Mouse (Mus musculus): Measurements from ENCODE around the gene Hax1.

The Hax1 gene

DNA sequence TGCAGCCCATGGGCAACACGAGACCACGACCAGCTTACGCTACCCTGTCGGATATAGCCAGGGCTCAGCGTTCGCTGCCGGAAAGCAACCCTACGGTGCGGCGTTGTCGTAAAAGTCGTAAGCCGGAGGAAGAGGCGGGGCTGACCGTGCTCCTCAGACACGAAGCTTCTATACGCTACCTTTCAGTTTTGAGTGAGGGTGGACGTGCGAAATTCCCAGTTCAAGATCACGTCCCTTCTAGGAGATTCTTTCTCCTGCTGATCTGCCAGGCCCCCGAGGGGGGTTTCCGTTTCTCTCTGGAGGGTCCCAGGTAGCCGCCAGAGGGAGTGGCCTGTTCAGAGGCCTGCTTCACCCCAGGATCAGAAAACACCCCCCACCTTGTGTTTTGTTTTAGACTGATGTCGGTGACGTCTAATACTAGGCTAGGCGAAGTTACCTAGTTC, at the start of gene Hax1:
Hax1 (minus strand) TSS at position 169 of the 443 bp plus-strand sequence.
- DNase-seq: peak; percentile 92 to 93

DNA sequence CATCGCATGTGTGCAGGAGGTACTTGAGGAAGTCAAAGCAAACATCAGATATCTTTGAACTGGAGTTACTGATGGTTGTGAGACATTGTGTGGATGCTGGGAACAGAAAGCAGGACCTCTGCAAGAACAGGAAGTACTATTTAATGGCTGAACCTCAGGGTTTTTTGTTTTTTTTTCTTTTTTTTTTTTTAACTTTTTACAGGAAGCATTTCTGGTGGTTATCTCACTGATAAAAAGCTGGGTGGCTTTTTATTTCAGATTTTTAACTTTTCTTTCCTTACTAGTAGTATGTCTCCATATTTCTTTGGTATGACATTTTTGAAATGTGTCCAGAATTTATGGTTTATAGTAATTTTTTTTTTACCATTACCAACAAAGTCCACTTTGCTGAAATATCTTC, 37.7 kb upstream of the Hax1 start:
- DNase-seq: no peak

DNA sequence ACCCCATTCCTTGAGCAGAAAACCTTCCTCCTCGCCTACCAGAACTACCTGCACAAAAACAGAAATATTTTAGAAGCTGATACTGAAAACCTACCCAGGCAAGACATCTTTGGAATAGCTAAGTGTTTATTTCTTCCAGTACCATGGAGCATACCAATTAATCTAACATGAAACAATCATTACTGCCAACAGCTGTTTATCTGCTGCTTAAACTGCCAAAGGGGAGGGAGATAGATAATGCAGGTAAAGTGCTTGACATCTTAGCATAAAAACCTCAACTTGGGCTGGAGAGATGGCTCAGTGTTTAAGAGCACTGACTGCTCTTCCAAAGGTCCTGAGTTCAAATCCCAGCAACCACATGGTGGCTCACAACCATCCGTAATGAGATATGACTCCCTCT, 36.1 kb upstream of the Hax1 start:
- DNase-seq: no peak

DNA sequence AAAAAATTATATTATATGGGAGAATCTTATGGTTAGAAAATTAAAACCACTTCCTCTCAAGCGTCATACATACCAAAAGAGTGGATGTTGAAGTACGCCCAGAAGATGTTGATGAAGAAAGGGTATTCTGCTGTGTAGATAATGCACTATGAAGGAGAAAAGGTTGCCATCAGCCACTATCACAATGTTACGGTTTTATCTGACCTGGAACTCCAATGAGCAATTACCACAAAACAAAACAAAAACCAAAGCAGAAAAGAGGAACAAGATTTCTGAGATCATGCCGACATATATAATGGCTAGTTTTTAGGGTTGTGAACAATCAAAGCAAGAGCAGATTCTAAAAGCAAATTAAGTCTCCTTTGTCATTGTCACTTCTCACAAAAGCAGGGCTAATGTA, 18.0 kb upstream of the Hax1 start:
- DNase-seq: no peak

DNA sequence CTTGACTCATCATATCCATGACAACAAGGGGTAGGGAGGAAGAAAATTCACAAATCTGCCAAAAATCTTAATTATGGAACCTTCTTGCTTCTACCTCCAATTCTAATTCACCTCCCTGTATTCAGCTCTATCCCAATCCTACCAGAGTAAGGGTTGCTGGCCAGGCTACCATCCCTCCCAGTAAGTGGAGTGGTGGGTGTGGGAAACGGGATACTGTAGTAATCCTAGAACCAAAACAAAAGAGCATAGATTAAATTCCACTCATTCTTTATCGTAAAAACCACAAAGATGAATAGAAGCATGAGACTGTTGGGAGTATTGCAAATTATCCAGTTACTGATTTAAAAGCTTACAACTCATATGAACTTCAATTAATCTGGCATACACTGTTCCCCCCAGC, 11.7 kb upstream of the Hax1 start:
- no peak for DNase-seq

DNA sequence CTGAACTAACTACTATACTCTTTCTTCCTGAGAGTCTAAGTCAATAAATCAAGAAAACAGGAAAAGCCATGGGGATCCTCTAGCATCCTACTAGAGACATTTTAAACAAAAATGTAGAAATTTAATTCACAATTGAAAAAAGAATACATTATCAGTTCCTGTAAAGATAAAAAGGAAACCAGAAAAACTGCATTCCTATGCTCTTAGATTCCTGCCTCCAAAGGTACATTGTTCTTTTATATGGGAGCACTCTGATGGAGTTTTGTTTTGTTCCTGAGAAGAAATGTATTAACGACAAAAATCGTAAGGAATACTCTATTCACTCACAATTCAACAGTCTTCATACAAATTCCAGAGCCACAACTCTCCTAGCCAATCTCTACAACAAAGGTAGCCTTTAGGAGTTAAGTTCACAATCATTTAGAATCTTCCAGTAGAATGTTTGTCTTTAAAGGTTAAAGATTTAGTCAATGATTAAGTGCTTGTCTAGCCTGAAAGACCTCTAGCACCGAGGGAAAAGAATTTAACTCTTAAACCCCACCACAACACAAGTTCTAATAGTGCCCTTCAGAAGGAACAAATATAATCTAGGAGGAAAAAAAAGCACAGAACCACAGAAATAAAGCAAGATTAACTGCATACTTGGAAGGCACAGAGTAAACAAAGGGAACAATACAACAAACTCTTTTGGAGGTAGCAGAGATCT, 5.7 kb upstream of the Hax1 start:
- no peak for DNase-seq

DNA sequence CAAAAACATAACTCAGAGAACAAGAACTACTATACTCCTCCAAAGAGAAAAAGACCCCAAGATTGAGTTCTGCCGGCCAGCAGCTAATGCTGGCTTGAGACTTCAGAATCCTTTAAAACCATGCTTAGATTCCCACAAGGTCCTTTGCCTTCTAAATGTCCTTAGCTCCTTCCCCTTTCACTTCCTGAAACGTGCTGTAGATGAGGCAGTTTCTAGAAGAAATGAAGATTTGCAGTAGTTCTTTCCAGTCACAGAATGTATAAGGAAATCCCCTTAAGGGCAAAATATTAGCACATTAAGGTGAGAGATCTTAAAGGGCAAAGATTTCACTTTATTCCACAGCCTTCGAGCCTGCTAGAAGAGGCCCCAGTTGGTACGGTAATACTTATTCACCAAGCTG, 1.2 kb upstream of the Hax1 start:
- DNase-seq: no peak

DNA sequence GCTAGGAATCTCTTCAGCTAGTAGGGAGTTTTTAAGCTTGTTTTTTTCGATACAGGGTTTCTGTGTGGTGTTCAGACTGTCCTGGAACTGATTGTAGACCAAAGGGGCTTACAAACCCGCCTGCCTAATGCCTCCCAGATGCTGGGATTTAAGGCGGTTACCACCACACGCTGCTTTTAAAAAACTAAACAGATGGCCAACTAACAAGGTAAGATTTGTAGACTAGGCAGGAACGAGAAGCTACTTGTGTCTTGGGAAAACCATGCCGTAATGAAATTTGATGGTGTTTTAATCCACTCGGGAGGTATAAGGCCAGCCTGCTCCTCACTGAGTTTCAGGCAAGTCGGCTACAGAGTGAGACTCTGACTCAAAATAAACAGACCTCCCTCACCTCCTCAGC, 510 bp upstream of the Hax1 start:
- no peak for DNase-seq

DNA sequence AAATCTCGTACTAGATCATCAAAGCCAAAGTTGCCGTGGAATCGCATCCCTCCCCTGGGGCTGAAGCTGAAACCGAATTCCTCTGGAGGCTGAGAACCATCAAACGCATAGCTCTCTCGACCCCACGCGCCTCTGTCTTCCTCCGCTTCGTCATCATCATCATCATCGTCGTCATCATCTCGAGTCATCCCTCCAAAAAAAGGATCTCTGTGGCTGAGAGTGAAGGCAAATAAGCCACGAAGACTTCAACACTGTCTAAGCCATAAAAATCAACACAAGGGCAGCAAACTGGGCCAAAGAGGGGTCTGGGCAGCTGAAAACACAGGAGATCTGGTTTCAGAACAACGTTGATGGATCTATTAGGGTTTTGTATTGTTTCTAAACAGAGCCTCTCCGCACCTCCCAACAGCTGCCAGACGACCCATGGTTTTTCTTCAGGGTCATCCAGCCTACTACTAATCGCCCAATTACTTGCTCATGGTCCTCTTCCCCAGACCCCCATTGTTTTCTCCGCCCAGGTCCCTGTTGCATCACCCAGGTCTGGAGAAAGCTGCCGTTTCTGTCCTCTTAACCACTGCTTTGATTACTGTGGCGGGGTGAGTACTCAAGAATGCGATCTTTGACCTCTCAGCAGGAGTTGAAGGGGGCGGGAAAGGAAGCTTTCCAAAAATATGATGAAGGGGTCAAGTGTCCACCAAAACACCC, 637 bp downstream of the Hax1 start:
- DNase-seq: no peak

DNA sequence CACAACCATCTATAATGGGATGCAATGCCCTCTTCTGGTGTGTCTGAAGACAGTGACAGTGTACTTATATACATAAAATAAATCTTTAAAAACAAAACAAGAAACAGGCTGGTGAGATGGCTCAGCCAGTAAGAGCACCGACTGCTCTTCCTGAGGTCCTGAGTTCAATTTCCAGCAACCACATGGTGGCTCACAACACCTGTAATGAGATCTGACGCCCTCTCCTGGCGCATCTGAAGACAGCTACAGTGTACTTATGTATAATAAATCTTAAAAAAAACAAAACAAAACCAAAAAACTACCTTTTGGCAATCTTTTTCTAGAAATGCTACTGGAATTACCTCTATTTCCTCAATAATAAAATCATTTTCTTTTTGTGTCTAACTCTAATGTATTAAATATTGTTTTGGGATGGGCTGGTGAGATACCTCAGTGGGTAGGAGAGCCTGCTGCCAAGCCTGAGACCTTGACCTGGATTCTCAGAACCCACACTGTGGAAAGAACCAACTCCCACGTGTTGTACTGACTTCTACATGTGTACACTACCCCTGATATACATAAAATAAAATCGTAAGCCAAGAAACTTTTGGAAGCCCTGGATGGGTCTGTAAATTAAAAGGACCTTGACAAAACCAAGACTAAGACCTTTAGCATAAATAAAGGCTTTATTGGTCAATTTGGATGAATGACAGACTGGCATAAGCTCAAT, 3.6 kb downstream of the Hax1 start:
- DNase-seq: no peak

DNA sequence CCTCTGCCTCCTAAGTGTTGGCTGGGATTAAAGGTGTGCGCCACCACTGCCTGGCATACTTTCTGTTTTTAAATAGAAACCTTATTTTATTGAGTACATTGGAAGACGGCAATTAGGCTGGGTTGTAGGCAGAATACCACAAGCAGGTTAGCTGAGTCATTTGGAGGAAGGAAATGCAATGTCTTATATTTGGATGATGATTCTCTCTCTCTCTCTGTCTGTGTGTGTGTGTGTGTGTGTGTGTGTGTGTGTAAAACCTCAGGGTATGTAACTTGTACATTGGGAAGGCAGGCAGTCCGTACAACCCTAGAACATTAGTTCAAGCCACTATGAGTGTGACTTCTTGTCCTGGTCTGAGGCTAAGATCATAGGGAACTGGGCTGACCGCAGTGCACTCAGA, 10.8 kb downstream of the Hax1 start:
- DNase-seq: no peak

DNA sequence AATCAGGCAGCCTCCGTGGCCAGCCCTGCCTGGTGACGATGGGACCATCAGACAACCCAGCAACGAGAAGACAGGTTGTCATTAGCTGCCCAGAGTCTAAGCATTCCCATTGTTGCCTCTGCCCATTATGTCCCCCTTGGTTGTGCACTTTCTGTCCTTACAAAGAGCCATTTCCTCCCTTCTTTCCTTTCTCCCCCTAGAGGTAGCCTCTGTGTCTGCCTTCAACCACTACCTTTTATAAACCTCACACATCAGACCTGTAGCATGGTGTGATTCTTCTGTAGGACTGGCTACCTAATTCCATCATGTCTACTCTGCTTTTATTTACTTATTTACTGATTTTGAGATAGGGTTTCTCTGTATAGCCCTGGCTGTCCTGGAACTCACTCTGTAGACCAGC, 11.4 kb downstream of the Hax1 start:
- no peak for DNase-seq

DNA sequence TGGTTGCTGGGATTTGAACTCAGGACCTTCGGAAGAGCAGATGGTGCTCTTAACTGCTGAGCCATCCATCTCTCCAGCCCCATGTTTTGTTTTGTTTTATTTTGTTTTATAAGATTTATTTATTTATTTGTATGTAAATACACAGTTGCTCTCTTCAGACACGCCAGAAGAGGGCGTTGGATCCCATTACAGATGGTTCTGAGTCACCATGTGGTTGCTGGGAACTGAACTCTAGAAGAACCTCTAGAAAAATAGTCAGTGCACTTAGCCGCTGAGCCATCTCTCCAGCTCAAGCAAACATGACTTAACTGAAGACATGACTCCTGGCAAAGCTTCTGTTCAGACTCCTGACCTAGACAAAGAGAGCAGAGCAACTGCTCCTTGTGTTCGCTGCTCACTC, 16.2 kb downstream of the Hax1 start:
- DNase-seq: no peak

DNA sequence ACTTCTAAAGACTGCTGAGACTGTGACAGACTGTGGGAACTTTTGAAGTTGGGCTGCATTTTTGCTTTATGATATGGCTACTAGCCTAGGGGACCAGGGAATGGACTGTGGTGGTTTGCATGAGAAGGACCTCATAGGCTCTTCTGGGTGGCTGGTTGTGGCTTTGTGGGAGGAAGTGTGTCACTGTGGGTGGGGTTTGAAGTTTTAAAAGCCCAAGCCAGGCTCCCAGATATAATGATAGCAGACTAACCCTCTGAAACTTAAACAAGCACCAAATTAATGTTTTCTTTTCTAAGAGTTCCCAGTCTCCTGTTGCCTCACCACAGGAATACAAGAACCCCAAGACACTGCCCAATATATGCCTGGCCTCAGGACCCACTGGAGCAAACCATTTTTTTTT, 21.7 kb downstream of the Hax1 start:
- no peak for DNase-seq

DNA sequence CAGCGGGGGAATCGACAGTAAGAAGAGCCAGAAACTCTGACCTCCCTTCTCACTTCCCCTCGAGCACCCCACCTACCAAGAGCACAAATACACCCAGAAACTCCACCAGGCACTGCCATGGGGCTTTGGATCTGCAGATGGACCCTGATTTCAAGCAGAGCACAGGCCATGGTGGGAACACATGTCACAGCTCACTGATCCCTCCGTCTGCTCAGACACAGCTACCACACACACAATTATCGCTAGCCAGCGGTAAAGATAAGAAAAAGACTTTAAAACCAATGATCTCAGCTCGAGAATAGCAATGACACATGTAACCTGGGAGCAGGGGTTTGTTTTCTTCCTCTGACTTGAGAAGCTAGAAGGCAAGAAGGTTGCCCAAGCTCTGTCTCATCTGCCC, 30.1 kb downstream of the Hax1 start:
- no peak for DNase-seq

DNA sequence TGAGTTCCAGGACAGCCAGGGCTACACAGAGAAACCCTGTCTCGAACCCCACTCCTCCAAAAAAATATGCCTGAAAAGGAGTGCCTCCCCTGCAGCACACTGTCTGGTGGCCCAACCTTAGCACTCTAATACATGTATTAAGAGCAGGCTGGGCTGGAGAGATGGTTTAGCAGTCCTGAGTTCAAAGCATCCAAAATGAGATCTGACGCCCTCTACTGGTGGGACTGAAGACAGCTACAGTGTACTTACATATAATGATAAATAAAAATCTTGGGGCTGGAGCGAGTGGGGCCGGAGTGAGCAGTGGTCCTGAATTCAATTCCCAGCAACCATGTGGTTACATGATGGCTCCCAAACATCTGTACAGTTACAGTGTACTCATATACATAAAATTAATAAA, 31.6 kb downstream of the Hax1 start:
- DNase-seq: peak in 1 of 2 experiments; percentile 12

DNA sequence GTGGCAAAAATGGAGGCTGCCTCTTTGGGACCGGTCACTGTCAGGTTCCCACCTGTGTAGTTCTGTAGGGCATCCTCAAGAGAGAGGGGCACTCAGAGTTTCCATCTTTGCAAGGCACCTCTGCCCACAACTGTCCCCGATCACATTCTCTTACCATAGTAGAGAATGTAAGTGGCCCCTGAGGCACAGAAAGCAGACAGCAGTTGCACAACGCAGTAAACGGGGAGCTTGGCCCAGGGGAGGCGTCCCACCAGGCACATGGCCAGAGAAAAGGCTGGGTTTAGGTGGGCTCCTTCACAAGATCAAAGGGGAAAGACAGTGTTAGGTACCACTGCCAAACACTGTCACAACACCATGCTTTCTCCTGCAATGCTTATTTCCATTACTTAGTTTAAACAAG, 32.6 kb downstream of the Hax1 start:
- no peak for DNase-seq

DNA sequence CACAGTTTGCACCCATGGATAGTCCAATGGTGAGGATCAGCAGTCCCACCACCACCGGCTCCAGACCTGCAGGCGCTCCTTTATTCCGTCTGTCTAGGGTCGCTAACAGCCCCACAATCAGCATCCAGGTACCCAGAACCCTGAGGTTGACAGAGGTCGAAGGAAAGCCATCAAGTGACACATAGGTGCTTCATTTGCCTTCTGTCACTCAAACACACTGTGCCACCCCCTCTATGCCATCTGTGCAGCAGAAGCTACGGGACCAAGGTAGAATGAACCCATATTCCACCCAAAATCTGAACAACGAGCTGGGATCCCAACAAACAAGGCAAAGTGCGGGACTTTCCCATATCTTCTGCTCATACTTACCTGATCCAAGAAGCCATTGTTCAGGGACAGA, 33.0 kb downstream of the Hax1 start:
- no peak for DNase-seq

DNA sequence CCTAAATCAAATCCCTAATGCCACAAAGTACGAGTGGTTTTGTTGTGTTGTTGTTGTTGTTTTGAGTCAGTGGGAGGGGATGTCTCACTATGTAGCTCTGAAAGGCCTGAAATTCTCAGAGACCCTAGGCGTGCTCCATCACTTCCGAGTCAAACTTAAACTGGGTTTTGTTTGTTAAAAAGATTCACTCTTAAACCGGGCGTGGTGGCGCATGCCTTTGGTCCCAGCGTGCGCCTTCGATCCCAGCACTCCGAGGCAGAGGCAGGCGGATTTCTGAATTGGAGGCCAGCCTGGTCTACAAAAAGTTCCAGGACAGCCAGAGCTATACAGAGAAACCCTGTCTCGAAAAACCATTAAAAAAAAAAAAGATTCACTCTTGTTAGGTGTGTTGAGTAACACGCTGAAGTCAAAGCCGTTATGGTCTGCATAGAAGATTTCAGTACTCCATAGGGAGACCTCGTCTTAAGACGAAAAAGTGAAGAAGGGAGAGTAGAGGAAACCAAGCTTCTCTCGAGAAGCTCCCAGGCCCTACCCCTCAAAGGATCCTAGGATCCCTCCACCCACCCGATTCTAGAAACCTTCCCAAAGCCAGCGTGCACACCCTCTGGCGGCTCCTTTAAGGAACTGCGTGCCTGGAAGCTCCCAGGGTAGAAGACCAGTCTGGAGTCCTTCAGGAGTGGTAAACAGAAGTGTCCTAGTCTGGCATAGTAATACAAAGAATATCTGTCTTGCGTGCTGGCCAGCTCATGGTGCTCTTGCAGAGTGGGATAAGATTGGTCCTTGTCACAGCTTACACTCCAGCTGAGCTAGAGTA, 34.4 kb downstream of the Hax1 start:
- DNase-seq: peak; percentile 45 to 57

DNA sequence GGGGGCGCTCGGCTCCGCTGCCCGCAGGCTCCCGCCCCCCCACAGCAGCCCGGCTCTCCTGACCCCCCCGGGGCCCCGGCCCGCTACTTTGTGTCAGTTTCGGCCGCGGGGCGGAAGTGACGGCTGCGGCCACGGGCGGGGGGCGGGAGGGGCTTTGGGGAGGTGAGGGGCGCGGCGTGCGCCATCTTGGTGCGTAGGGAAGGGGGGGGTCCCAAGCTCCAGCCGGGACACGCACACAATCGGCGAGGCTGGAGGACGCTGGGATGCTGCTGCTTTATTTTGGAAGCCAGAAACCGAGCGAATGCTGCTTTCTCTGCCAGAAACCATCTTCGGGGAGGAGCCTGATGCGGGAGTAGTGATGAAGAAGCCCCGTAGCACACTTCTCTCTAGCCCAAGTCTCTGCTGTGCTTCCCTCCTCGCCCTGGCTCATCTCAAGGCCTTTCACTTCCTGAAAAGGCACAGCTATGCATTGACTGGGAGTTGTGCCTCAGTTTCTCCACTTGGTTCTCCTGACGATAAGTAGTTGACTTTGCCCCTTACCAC, 35.3 kb downstream of the Hax1 start, which contains the start of gene Atp8b2:
Atp8b2 (minus strand) TSS at position 288 of the 543 bp plus-strand sequence.
- peak; percentile 74 to 77 for DNase-seq

DNA sequence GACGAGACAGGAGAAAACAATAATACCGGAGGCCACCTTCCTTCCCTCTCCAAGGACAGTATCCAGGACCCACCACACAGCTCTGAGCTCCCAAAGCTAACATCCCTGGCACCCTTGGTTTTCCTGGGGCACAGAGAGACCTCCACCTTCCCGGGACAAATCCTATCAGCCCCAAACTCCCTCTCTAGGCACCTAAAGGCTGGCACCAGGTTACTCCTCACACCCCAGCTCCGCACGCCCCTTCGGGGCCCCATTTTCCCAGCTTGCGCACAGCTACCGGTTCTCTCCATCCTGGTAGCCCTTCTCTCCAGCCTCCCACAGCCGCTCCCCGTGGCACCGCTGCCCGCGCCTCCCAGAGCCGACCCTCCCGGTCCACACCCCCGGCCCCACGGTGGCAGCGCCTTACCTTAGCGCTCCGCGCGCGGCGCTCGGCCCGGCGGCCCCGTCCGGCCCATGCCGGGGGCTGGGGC, 35.8 kb downstream of the Hax1 start:
- DNase-seq: peak in 1 of 2 experiments; percentile 50

DNA sequence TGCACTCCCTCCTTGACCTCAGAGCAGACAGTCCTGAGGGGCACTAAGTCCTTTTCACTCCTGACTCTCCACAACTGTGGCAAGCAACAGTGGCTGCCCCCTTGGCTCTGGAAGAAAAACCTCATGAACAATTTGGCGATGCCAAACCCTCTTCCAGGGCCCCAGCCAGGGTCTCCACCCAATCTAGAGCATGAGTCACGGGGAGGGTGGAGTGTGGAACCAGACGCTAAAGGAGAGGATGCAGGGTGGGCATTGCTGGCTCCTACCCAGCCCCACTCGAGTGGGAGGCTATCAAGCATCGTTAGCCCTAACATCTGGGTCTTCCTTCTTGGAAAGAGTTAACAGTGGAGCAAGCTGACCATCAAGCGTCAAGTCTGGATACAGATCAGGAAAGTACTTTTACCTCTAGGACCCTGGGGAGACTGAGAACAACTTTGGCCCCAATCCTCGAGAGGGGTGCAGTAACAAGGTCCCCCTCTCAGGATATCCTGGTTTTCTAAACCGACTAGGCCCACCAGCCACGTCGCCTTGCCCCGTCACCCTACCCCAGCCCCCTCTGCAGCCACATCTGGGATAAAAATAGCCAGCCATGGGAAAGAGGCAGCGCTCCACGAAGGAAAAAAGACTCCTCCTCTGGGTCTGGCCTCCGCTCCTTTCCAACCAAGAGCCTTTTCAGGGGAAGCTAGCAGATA, 36.4 kb downstream of the Hax1 start:
- DNase-seq: no peak

Data from thymus, postnatal 36 days (tissue).